Mouse (Mus musculus): Measurements from ENCODE around the gene Deup1.

DNA sequence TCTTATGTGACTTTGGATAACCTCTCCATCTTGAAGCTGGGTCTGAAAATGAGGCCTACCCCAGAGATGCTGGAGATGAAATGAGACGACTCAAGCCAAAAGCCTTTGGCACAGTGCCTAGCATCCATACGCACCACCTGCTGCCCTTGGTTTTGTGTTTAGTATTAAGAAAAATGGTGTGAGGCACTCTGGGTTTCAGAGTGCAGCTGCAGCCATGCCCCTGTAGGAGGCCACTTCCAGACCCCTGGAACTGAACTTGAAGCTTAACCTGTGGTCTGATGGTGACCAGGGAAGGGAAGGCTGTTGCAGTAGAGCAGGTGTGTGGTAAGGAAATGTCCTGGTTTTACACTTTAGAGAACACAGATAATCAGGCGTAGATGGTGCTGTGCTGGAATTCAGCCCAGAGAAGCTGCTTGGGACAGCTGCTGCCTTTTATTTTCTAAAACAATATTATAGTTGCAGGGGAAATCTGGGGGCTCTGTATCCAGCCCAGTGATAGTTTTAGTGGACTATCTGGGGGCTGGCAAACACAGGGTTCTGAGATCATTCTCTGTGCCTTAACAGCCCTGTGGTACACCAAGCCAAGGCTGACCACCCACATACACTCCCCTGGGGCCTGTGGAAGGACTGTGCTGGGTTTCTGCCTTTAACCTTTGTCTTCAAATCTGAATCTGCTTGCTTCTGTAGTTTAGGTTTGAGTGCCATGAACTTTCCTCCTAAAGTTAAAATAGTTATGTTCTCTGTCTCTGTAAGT lies 117.0 kb downstream of the Deup1 start:
- TF ChIP-seq CTCF (IDR thresholded peaks at IDR 0.05; ENCODE audit: borderline replicate concordance, insufficient read depth, low read depth, low read length) (no peak), POLR2A (IDR thresholded peaks at IDR 0.05; ENCODE audit: borderline replicate concordance, insufficient read depth, low read length) (no peak)
